Mouse (Mus musculus): ENCODE measurements at regions not wholly inside any gene's neighbourhood (a gene's known extent, or its start where the extent isn't known, plus 50 kb on each side); places are given as distances from the start of the nearest gene placed in this dataset.

DNA sequence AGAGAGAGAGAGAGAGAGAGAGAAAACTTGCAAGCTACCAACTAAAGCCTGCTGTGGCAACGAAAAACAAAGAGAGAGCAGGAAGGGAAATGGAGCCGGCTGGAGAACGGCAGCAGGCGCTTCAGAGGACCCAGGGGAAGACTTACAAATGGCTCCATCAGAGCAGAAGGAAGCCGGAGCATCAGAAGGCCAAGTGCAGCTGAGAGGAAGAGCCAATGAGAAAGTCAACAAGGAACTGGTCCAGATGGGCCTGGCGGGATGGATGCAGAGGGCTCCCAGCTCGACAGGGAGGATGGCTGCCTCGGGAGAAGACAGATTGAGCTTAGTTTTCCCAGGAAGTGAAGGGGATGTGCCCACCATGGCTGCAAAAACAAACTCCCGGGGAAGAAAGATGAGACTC is 127.2 kb upstream of the Mgmt start:
- TF ChIP-seq CTCF (IDR thresholded peaks at IDR 0.05; ENCODE audit: insufficient read depth, low read length) (no peak), POLR2A (IDR thresholded peaks at IDR 0.05; ENCODE audit: borderline replicate concordance, extremely low read depth, low read depth, low read length) (no peak)

Data from lung, adult 2 months (tissue).